Mouse (Mus musculus) NIH3T3 (cell line): ENCODE results near the gene Zcchc2.

Source experiments
- DNase-seq: peaks from one replicate; pipeline ENCODE4 v3.0.0-alpha.2; 2012; ENCODE audit warnings: low read depth

The Zcchc2 gene

DNA sequence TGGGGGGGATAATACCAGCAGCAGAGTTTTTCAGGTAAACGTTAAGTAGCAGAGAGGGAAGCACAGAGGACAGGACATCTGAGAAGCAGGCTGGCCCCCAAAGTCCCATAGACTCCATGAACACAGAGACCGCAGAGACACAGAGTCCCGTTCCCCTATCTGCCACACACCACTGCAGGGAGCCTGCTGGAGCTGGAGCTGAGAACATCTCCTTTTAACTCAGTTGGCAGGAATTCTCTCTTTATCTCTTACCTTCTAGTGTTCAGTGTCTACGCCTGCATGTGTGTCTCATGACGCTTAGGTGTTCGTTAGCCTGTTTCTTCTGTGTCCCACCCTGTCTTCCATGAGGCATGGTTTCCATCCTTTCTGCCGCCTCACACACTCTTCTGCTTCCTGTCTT, 83.0 kb downstream of the Zcchc2 start:
- no peak for DNase-seq

DNA sequence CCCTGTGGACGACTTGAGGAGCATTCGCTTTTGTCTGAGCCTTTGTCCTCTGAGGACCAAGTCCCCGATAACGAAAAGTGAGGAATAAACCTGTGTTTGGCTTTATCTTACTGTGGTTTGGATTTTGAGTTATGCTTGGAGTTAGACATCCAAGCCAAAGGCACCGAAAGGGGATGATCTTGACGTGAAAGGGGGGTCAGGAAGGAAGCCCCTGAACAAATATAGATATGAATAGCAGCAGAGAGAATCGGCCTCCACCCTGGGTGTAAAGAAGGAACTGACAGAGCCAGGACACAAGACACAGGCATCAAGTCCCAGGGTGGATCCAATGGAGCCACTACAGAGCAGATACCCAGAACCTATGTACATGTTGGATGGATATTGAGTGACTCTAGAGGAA, 83.9 kb downstream of the Zcchc2 start:
- no peak for DNase-seq

DNA sequence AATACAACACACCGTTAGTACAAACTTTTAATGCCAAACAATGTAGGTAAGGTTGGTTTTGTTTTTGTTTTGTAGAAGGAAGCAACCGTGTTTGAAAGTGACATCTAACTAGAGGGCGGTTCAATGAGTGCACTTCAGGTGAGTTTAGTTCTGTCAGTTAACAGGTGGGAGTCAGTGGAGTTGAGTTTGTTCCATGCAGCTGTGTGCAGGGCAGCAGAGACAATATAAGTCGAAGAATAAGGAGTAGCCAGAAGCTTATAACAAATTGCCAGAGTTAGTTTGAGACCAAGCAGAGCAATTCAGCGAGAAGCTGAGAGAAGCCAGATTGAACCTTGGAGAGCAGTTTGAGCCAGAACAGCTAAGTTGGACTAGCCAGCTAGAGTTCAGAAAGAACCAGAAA, 84.5 kb downstream of the Zcchc2 start:
- no peak for DNase-seq

DNA sequence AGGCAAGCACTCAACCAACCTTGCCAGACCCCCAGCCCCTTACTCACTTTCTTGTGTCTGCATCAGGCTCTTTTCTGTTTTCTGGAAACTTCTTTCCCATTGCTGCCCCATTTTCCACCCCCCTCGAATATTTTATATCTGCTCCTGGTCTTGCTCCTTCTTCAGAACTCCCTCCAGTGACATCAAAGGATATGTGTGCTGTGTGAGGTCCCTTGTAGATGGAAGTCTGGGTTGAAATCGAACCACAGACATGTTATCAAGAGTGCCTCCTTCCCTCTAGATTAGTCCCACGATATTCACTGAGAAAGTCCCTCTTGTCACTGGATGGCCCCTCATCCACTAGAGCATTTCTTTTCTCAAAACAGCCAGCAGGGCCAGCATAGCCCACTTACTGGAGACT, 86.4 kb downstream of the Zcchc2 start:
- DNase-seq: no peak

DNA sequence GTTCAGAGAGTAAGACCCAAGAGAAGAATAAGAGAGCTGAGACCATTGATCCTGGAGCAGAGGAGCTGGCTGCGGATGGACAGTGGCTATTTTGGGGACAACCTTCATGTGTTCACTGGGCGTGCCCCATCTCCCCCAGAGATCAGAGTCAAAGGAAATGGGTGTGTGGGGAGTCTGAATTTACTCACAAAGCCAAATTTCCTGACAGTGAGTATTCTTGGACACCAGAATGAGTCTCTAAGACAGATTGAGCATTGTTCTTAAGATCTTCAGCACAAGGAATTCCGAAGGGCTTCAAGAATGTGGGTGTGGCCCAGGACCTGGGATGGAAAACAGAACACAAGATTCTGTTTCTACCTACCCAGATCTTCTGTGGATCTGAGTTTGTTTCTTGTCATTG, 87.0 kb downstream of the Zcchc2 start:
- DNase-seq: no peak
